Mouse (Mus musculus): ENCODE results near the gene Bst2. TPM values are rescaled to one million over a fixed set of nuclear protein-coding genes. Genes with fewer than 3 reads are reported as not detected.

Bst2 gene
- polyA plus RNA-seq, 1 experiment from 2014 or later = 0.27 TPM

DNA sequence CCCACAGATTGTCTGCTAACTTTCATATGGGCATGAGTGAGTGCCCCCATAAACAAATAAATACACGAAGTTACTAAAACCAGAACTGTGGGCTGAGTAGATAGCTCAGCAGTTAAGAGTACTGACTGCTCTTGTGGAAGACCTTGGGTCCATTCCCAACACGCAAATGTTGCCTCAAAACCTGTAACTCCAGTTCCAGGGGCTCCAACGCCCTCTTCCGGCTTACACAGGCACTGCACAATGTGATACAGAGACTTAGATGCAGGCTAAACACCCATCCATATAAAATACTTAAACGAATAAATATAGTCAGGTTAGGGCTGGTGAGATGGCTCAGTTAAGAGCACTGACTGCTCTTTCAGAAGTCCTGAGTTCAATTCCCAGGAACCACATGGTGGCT lies 22.2 kb downstream of the Bst2 start:
- Histone ChIP-seq H3K27me3 (ENCODE audit: control insufficient read depth, insufficient read depth, low read length) (no peaks in the 10 kb centered on the region), H3K4me3 (ENCODE audit: low read depth, low read length) (no peak overlapping the region), H3K4me1 (ENCODE audit: control insufficient read depth, insufficient read depth, low read length) (no peaks in the 10 kb centered on the region), H3K9ac (replicated peaks; ENCODE audit: low read depth, low read length) (no peak overlapping the region), H3K27ac (ENCODE audit: low read depth, low read length) (no peak overlapping the region), H3K4me2 (ENCODE audit: low read depth, low read length) (no peak overlapping the region), H3K36me3 (ENCODE audit: control insufficient read depth, insufficient read depth, low read length) (no peaks in the 10 kb centered on the region), H3K9me3 (ENCODE audit: control insufficient read depth, low read length) (no peaks in the 10 kb centered on the region)
- ATAC-seq (ENCODE audit: low read depth) = no peak
- 74% methylated on average over 5 of the region's 5 CpGs for whole genome bisulfite sequencing

- H3K4me2 ChIP-seq (ENCODE audit: low read depth, low read length) = no peak overlapping the region
- no peaks in the 10 kb centered on the region for H3K4me1 ChIP-seq (ENCODE audit: control insufficient read depth, insufficient read depth, low read length)
- H3K36me3 ChIP-seq (ENCODE audit: control insufficient read depth, insufficient read depth, low read length) = no peaks in the 10 kb centered on the region
- WGBS = 65% methylated on average over 12 of the region's 15 CpGs
- no peaks in the 10 kb centered on the region for H3K9me3 ChIP-seq (ENCODE audit: control insufficient read depth, low read length)
- H3K4me3 ChIP-seq (ENCODE audit: low read depth, low read length) = no peak overlapping the region
- ATAC-seq (ENCODE audit: low read depth) = no peak
- peaks cover 7% of the 10 kb centered on the region for H3K27me3 ChIP-seq (ENCODE audit: control insufficient read depth, insufficient read depth, low read length)
- H3K27ac ChIP-seq (ENCODE audit: low read depth, low read length) = no peak overlapping the region
- H3K9ac ChIP-seq (replicated peaks; ENCODE audit: low read depth, low read length) = no peak overlapping the region
These were observed 24.1 kb downstream of the Bst2 start for GRCm38 (mm10) chr8:71513018-71513754.

- Histone ChIP-seq H3K27ac (ENCODE audit: low read depth, low read length) (no peak within 1 kb of the TSS), H3K36me3 (ENCODE audit: control insufficient read depth, insufficient read depth, low read length) (no peaks in the 10 kb centered on the region), H3K9ac (replicated peaks; ENCODE audit: low read depth, low read length) (no peak within 1 kb of the TSS), H3K27me3 (ENCODE audit: control insufficient read depth, insufficient read depth, low read length) (peaks cover 21% of the 10 kb centered on the region), H3K4me3 (ENCODE audit: low read depth, low read length) (no peak within 1 kb of the TSS), H3K4me2 (ENCODE audit: low read depth, low read length) (no peak within 1 kb of the TSS), H3K9me3 (ENCODE audit: control insufficient read depth, low read length) (no peaks in the 10 kb centered on the region), H3K4me1 (ENCODE audit: control insufficient read depth, insufficient read depth, low read length) (no peaks in the 10 kb centered on the region)
- no peak for ATAC-seq (ENCODE audit: low read depth)
- WGBS = 62% methylated on average over 14 of the region's 14 CpGs
These were observed 25.6 kb downstream of the Bst2 start, which contains the start of gene Plvap for GRCm38 (mm10) chr8:71511644-71512043. Gene Plvap (minus strand): TSS chr8:71511752.

- ATAC-seq (ENCODE audit: low read depth) = no peak
- Histone ChIP-seq H3K4me3 (ENCODE audit: low read depth, low read length) (no peak overlapping the region), H3K4me2 (ENCODE audit: low read depth, low read length) (no peak overlapping the region), H3K4me1 (ENCODE audit: control insufficient read depth, insufficient read depth, low read length) (no peaks in the 10 kb centered on the region), H3K36me3 (ENCODE audit: control insufficient read depth, insufficient read depth, low read length) (no peaks in the 10 kb centered on the region), H3K27me3 (ENCODE audit: control insufficient read depth, insufficient read depth, low read length) (peaks cover 32% of the 10 kb centered on the region), H3K9ac (replicated peaks; ENCODE audit: low read depth, low read length) (no peak overlapping the region), H3K9me3 (ENCODE audit: control insufficient read depth, low read length) (no peaks in the 10 kb centered on the region), H3K27ac (ENCODE audit: low read depth, low read length) (no peak overlapping the region)
- 76% methylated on average over 2 of the region's 2 CpGs for WGBS
These were observed 27.9 kb downstream of the Bst2 start for GRCm38 (mm10) chr8:71509316-71509715.

GRCm38 (mm10) chr8:71507589-71508104 lies 29.6 kb downstream of the Bst2 start:
- H3K4me2 ChIP-seq (ENCODE audit: low read depth, low read length) = peak overlapping the region; percentile 47
- WGBS = 0% methylated on average over 61 of the region's 61 CpGs
- H3K27ac ChIP-seq (ENCODE audit: low read depth, low read length) = no peak overlapping the region
- no peaks in the 10 kb centered on the region for H3K36me3 ChIP-seq (ENCODE audit: control insufficient read depth, insufficient read depth, low read length)
- 0 out of 2 replicates have a peak overlapping the region, but pooled peaks have one; percentile 37 for H3K9ac ChIP-seq (replicated peaks; ENCODE audit: low read depth, low read length)
- ATAC-seq (ENCODE audit: low read depth) = peak; percentile 86
- peak overlapping the region; percentile 35 for H3K4me3 ChIP-seq (ENCODE audit: low read depth, low read length)
- H3K27me3 ChIP-seq (ENCODE audit: control insufficient read depth, insufficient read depth, low read length) = peaks cover 32% of the 10 kb centered on the region
- no peaks in the 10 kb centered on the region for H3K9me3 ChIP-seq (ENCODE audit: control insufficient read depth, low read length)
- no peaks in the 10 kb centered on the region for H3K4me1 ChIP-seq (ENCODE audit: control insufficient read depth, insufficient read depth, low read length)

GRCm38 (mm10) chr8:71505979-71506378 lies 31.3 kb downstream of the Bst2 start:
- 82% methylated on average over 4 of the region's 4 CpGs for WGBS
- H3K36me3 ChIP-seq (ENCODE audit: control insufficient read depth, insufficient read depth, low read length) = no peaks in the 10 kb centered on the region
- H3K9me3 ChIP-seq (ENCODE audit: control insufficient read depth, low read length) = no peaks in the 10 kb centered on the region
- H3K9ac ChIP-seq (replicated peaks; ENCODE audit: low read depth, low read length) = no peak overlapping the region
- H3K4me1 ChIP-seq (ENCODE audit: control insufficient read depth, insufficient read depth, low read length) = no peaks in the 10 kb centered on the region
- ATAC-seq (ENCODE audit: low read depth) = no peak
- peaks cover 32% of the 10 kb centered on the region for H3K27me3 ChIP-seq (ENCODE audit: control insufficient read depth, insufficient read depth, low read length)
- no peak overlapping the region for H3K4me2 ChIP-seq (ENCODE audit: low read depth, low read length)
- no peak overlapping the region for H3K4me3 ChIP-seq (ENCODE audit: low read depth, low read length)
- no peak overlapping the region for H3K27ac ChIP-seq (ENCODE audit: low read depth, low read length)

DNA sequence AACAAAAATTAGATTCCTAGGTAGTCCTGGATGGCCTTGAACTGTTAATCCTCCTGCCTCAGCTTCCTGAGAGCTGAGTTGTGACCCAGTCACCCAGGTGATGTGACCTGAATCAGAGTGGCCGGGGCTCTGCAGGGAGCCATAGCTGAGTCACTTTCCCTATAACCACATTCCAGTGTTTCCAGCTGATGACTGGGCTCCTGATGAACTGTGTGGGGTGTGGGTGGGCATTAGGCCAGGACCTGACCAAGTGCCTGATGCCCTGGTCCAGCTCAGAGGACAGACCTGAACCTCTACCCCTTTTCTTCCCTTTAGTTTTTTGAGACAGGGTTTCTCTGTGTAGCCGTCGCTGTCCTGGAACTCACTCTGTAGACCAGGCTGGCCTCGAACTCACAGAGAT lies 31.9 kb downstream of the Bst2 start:
- H3K4me3 ChIP-seq (ENCODE audit: low read depth, low read length) = no peak overlapping the region
- no peaks in the 10 kb centered on the region for H3K9me3 ChIP-seq (ENCODE audit: control insufficient read depth, low read length)
- H3K27ac ChIP-seq (ENCODE audit: low read depth, low read length) = no peak overlapping the region
- H3K36me3 ChIP-seq (ENCODE audit: control insufficient read depth, insufficient read depth, low read length) = no peaks in the 10 kb centered on the region
- ATAC-seq (ENCODE audit: low read depth) = no peak
- H3K4me1 ChIP-seq (ENCODE audit: control insufficient read depth, insufficient read depth, low read length) = no peaks in the 10 kb centered on the region
- peaks cover 32% of the 10 kb centered on the region for H3K27me3 ChIP-seq (ENCODE audit: control insufficient read depth, insufficient read depth, low read length)
- 93% methylated on average over 4 of the region's 4 CpGs for WGBS
- H3K9ac ChIP-seq (replicated peaks; ENCODE audit: low read depth, low read length) = no peak overlapping the region
- no peak overlapping the region for H3K4me2 ChIP-seq (ENCODE audit: low read depth, low read length)

DNA sequence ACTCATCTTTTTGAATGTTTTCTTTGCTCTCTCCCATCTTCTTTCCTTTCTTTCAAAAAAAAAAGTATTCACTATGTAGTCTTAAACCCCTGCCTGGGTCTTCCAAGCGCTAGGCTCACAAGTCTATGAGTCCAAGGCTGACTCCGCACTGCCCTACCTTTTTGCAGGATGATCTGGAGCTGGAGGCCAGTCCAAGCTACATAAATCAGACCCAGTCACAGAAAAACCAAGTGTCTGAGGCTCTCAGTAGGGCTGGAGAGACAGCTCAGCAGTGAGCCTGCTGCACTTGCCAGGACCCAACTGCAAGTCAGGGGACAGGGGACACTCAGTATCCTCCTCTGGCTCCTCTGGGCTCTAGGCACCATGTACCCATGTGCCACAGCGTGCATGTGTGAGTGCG lies 32.9 kb downstream of the Bst2 start:
- WGBS = 85% methylated on average over 4 of the region's 4 CpGs
- Histone ChIP-seq H3K9me3 (ENCODE audit: control insufficient read depth, low read length) (no peaks in the 10 kb centered on the region), H3K27me3 (ENCODE audit: control insufficient read depth, insufficient read depth, low read length) (peaks cover 32% of the 10 kb centered on the region), H3K4me3 (ENCODE audit: low read depth, low read length) (no peak overlapping the region), H3K9ac (replicated peaks; ENCODE audit: low read depth, low read length) (no peak overlapping the region), H3K27ac (ENCODE audit: low read depth, low read length) (no peak overlapping the region), H3K4me1 (ENCODE audit: control insufficient read depth, insufficient read depth, low read length) (no peaks in the 10 kb centered on the region), H3K36me3 (ENCODE audit: control insufficient read depth, insufficient read depth, low read length) (no peaks in the 10 kb centered on the region), H3K4me2 (ENCODE audit: low read depth, low read length) (no peak overlapping the region)
- ATAC-seq (ENCODE audit: low read depth) = no peak

- 45% methylated on average over 15 of the region's 16 CpGs for WGBS
- ATAC-seq (ENCODE audit: low read depth) = no peak
- H3K9me3 ChIP-seq (ENCODE audit: control insufficient read depth, low read length) = no peaks in the 10 kb centered on the region
- H3K9ac ChIP-seq (replicated peaks; ENCODE audit: low read depth, low read length) = no peak overlapping the region
- no peak overlapping the region for H3K4me3 ChIP-seq (ENCODE audit: low read depth, low read length)
- no peaks in the 10 kb centered on the region for H3K4me1 ChIP-seq (ENCODE audit: control insufficient read depth, insufficient read depth, low read length)
- no peaks in the 10 kb centered on the region for H3K27me3 ChIP-seq (ENCODE audit: control insufficient read depth, insufficient read depth, low read length)
- no peak overlapping the region for H3K27ac ChIP-seq (ENCODE audit: low read depth, low read length)
- H3K36me3 ChIP-seq (ENCODE audit: control insufficient read depth, insufficient read depth, low read length) = no peaks in the 10 kb centered on the region
- no peak overlapping the region for H3K4me2 ChIP-seq (ENCODE audit: low read depth, low read length)
These were observed 38.2 kb downstream of the Bst2 start for GRCm38 (mm10) chr8:71498816-71499690.
